Mouse (Mus musculus) CH12.LX (cell line): ENCODE results near the gene Pla2g12a. TPM values are rescaled to one million over a fixed set of nuclear protein-coding genes. Genes with fewer than 3 reads are reported as not detected.

ENCODE experiments used
- DNase-seq: peaks from one replicate; pipeline ENCODE4 v3.0.0-alpha.2; 2013; ENCODE audit errors: extremely low read depth
- H3K27ac ChIP-seq: 2 replicates; pipeline ENCODE4 v1.5.1; 2012; ENCODE audit warnings: low read depth, mild to moderate bottlenecking, control low read depth, moderate library complexity; ENCODE audit not compliant: insufficient read depth
- H3K27me3 ChIP-seq: replicated peaks from 2 replicates; pipeline ENCODE3; 2012; ENCODE audit warnings: inconsistent platforms
- H3K36me3 ChIP-seq, 2 experiments: replicated peaks in 1 of 2; 2 replicates each; pipeline versions ENCODE3 to v1.6.1; 2012; ENCODE audit warnings: inconsistent platforms in 1 of 2, low read length in 1 of 2, mild to moderate bottlenecking in 1 of 2, mixed read lengths in 1 of 2, moderate library complexity in 1 of 2; ENCODE audit not compliant: control insufficient read depth in 1 of 2, insufficient read depth in 1 of 2
- H3K4me1 ChIP-seq, 2 experiments: 2 replicates each; pipeline ENCODE4 v1.6.1; 2012; ENCODE audit warnings: inconsistent platforms in 1 of 2, moderate library complexity in 1 of 2; ENCODE audit not compliant: insufficient read depth in 2 of 2, control insufficient read depth in 1 of 2
- H3K4me2 ChIP-seq: 2 replicates; pipeline ENCODE4 v1.6.1; 2012; ENCODE audit warnings: low read depth, mild to moderate bottlenecking, control low read depth; ENCODE audit not compliant: poor library complexity, insufficient read depth, severe bottlenecking
- H3K4me3 ChIP-seq, 3 experiments: fragments of 150-350 bp in 1 of 3; sonication (generic) in 1 of 3; replicated peaks in 1 of 3; 2 replicates each; pipeline versions ENCODE3 to v1.5.1; 2011 to 2012; ENCODE audit warnings: low read depth in 2 of 3, low read length in 2 of 3, mild to moderate bottlenecking in 2 of 3, moderate library complexity in 2 of 3, control low read depth in 1 of 3, improper control_type of control experiment in 1 of 3, inconsistent platforms in 1 of 3, mixed read lengths in 1 of 3; ENCODE audit not compliant: poor library complexity in 1 of 3
- H3K79me2 ChIP-seq: replicated peaks from 2 replicates; pipeline ENCODE4 v1.6.1; 2012; ENCODE audit warnings: mild to moderate bottlenecking, moderate library complexity; ENCODE audit not compliant: control insufficient read depth, poor library complexity, insufficient read depth, severe bottlenecking; ENCODE audit errors: extremely low read depth
- H3K9ac ChIP-seq: 2 replicates; pipeline ENCODE4 v1.6.1; 2012; ENCODE audit warnings: low read depth, mild to moderate bottlenecking, control low read depth, moderate library complexity; ENCODE audit not compliant: insufficient read depth
- H3K9me3 ChIP-seq: replicated peaks from 2 replicates; pipeline ENCODE3; 2012; ENCODE audit warnings: low read length, inconsistent platforms, mixed read lengths
- BHLHE40 ChIP-seq: IDR thresholded peaks from 2 replicates; pipeline ENCODE4 v1.6.1; 2011; ENCODE audit warnings: mild to moderate bottlenecking, low read depth, low read length, improper control_type of control experiment
- CHD1 ChIP-seq: IDR thresholded peaks from 2 replicates; pipeline ENCODE4 v1.6.1; 2012; ENCODE audit warnings: low read depth, low read length, improper control_type of control experiment, inconsistent platforms
- CTCF ChIP-seq, 2 experiments: IDR thresholded peaks in 1 of 2; conservative IDR thresholded peaks in 1 of 2; 2 replicates each; pipeline ENCODE4 v1.5.1; 2011 to 2012; ENCODE audit warnings: low read depth in 2 of 2, low read length in 2 of 2, improper control_type of control experiment in 1 of 2, inconsistent platforms in 1 of 2, mild to moderate bottlenecking in 1 of 2, moderate library complexity in 1 of 2
- E2F4 ChIP-seq: IDR thresholded peaks from 2 replicates; pipeline ENCODE4 v1.6.1; 2011; ENCODE audit warnings: low read depth, low read length, improper control_type of control experiment; ENCODE audit not compliant: insufficient replicate concordance
- EP300 ChIP-seq: IDR thresholded peaks from 2 replicates; pipeline ENCODE4 v1.6.1; 2011; ENCODE audit warnings: low read length, improper control_type of control experiment
- ETS1 ChIP-seq: conservative IDR thresholded peaks from 2 replicates; pipeline ENCODE4 v1.6.1; 2012; ENCODE audit warnings: low read depth, mild to moderate bottlenecking, inconsistent platforms, low read length, improper control_type of control experiment, moderate library complexity
- GABPA ChIP-seq: IDR thresholded peaks from 2 replicates; pipeline ENCODE4 v1.6.1; 2012; ENCODE audit warnings: low read depth, low read length, improper control_type of control experiment, inconsistent platforms; ENCODE audit not compliant: insufficient replicate concordance
- HCFC1 ChIP-seq: IDR thresholded peaks from 2 replicates; pipeline ENCODE4 v1.6.1; 2012; ENCODE audit warnings: low read depth, mild to moderate bottlenecking, inconsistent platforms, low read length, improper control_type of control experiment
- IRF4 ChIP-seq: IDR thresholded peaks from 2 replicates; pipeline ENCODE4 v1.6.1; 2014; ENCODE audit warnings: low read depth, mild to moderate bottlenecking, inconsistent platforms, low read length, improper control_type of control experiment
- JUN ChIP-seq: IDR thresholded peaks from 2 replicates; pipeline ENCODE4 v1.6.1; 2011; ENCODE audit warnings: low read depth, mild to moderate bottlenecking, low read length, improper control_type of control experiment, moderate library complexity; ENCODE audit not compliant: insufficient read depth
- JUND ChIP-seq: conservative IDR thresholded peaks from 2 replicates; pipeline ENCODE4 v1.6.1; 2011; ENCODE audit warnings: low read depth, low read length, improper control_type of control experiment
- MAX ChIP-seq: IDR thresholded peaks from 2 replicates; pipeline ENCODE4 v1.6.1; 2011; ENCODE audit warnings: low read length, improper control_type of control experiment
- MAZ ChIP-seq: IDR thresholded peaks from 2 replicates; pipeline ENCODE4 v1.6.1; 2012; ENCODE audit warnings: low read depth, mild to moderate bottlenecking, inconsistent platforms, low read length, improper control_type of control experiment, moderate library complexity
- MXI1 ChIP-seq: IDR thresholded peaks from 2 replicates; pipeline ENCODE4 v1.6.1; 2011; ENCODE audit warnings: mild to moderate bottlenecking, low read depth, low read length, improper control_type of control experiment
- MYC ChIP-seq: IDR thresholded peaks from 2 replicates; pipeline ENCODE4 v1.6.1; 2011; ENCODE audit warnings: low read depth, mild to moderate bottlenecking, improper control_type of control experiment, low read length
- NELFE ChIP-seq: IDR thresholded peaks from 2 replicates; pipeline ENCODE4 v1.6.1; 2011; ENCODE audit warnings: low read depth, low read length, improper control_type of control experiment
- NRF1 ChIP-seq: IDR thresholded peaks from 2 replicates; pipeline ENCODE4 v1.6.1; 2014; ENCODE audit warnings: low read depth, mild to moderate bottlenecking, inconsistent platforms, low read length, improper control_type of control experiment, moderate library complexity
- PAX5 ChIP-seq: IDR thresholded peaks from 2 replicates; pipeline ENCODE4 v1.6.1; 2012; ENCODE audit warnings: low read length, inconsistent platforms, mixed read lengths
- POLR2A ChIP-seq: IDR thresholded peaks from 2 replicates; pipeline ENCODE4 v1.6.1; 2011; ENCODE audit warnings: low read depth, mild to moderate bottlenecking, improper control_type of control experiment, low read length
- POLR2AphosphoS2 ChIP-seq: IDR thresholded peaks from 2 replicates; pipeline ENCODE4 v1.6.1; 2011; ENCODE audit warnings: low read depth, low read length, improper control_type of control experiment
- RCOR1 ChIP-seq: conservative IDR thresholded peaks from 2 replicates; pipeline ENCODE4 v1.6.1; 2012; ENCODE audit warnings: low read depth, mild to moderate bottlenecking, inconsistent platforms, low read length, improper control_type of control experiment
- SIN3A ChIP-seq: IDR thresholded peaks from 2 replicates; pipeline ENCODE4 v1.6.1; 2012; ENCODE audit warnings: low read length, improper control_type of control experiment, inconsistent platforms
- SMC3 ChIP-seq: IDR thresholded peaks from 2 replicates; pipeline ENCODE4 v1.6.1; 2011; ENCODE audit warnings: low read depth, low read length, improper control_type of control experiment
- TBP ChIP-seq: conservative IDR thresholded peaks from 2 replicates; pipeline ENCODE4 v1.6.1; 2011; ENCODE audit warnings: low read depth, low read length, improper control_type of control experiment
- TCF12 ChIP-seq: IDR thresholded peaks from 2 replicates; pipeline ENCODE4 v1.6.1; 2014; ENCODE audit warnings: low read depth, mild to moderate bottlenecking, inconsistent platforms, low read length, improper control_type of control experiment
- UBTF ChIP-seq: IDR thresholded peaks from 2 replicates; pipeline ENCODE4 v1.6.1; 2012; ENCODE audit warnings: low read depth, mild to moderate bottlenecking, inconsistent platforms, low read length, improper control_type of control experiment, moderate library complexity
- USF1 ChIP-seq: IDR thresholded peaks from 2 replicates; pipeline ENCODE4 v1.6.1; 2014; ENCODE audit warnings: low read depth, mild to moderate bottlenecking, inconsistent platforms, low read length, improper control_type of control experiment
- USF2 ChIP-seq: conservative IDR thresholded peaks from 2 replicates; pipeline ENCODE4 v1.6.1; 2011; ENCODE audit warnings: low read depth, low read length, improper control_type of control experiment
- ZC3H11A ChIP-seq: IDR thresholded peaks from 2 replicates; pipeline ENCODE4 v1.6.1; 2012; ENCODE audit warnings: low read depth, mild to moderate bottlenecking, inconsistent platforms, low read length, improper control_type of control experiment
- ZMIZ1 ChIP-seq: IDR thresholded peaks from 2 replicates; pipeline ENCODE4 v1.6.1; 2012; ENCODE audit warnings: low read depth, mild to moderate bottlenecking, inconsistent platforms, low read length, improper control_type of control experiment
- ZNF384 ChIP-seq: IDR thresholded peaks from 2 replicates; pipeline ENCODE4 v1.6.1; 2012; ENCODE audit warnings: low read depth, low read length, improper control_type of control experiment, inconsistent platforms
- dilution Hi-C: fragments of 300-500 bp; cut with MboI; formaldehyde crosslinking; loops from 2 replicates; pipeline ENCODE4 v1.14.3; 2020; ENCODE audit warnings: low sequenced_read_pairs; ENCODE audit not compliant: extremely low pct_unique_long_range_greater_than_20kb, extremely low pct_ligation_motif_present
- in situ Hi-C: fragments of 300-500 bp; cut with MboI; formaldehyde crosslinking; loops from 3 replicates; pipeline ENCODE4 v1.14.3; 2019; ENCODE audit warnings: low sequenced_read_pairs, low pct_ligation_motif_present, low pct_unique_long_range_greater_than_20kb, mixed read lengths
- polyA plus RNA-seq: library from polyadenylated mRNA; unstranded; fragments of >175 nt; gene quantifications from 2 replicates; pipeline ENCODE4 v1.2.1, GENCODE M21; 2012; ENCODE audit warnings: low read depth; ENCODE audit not compliant: insufficient read length
- total RNA-seq, 2 experiments: library from RNA; depleted of rRNA; stranded (reverse); fragments of 300-350 nt in 1 of 2; fragments of >200 nt in 1 of 2; gene quantifications; 2 replicates each; pipeline ENCODE4 v1.2.3; 2012 to 2014

Pla2g12a gene
- total and polyA plus RNA-seq, 3 experiments, result 50.2 to 78.3 (median 58.6) TPM

- no peak overlapping the region for H3K27ac ChIP-seq
- no peak overlapping the region for H3K9ac ChIP-seq
- H3K4me3 ChIP-seq, result no peak overlapping the region
- peaks cover 0 to 21% of the 10 kb centered on the region in 2 experiments for H3K36me3 ChIP-seq
- no peaks in the 10 kb centered on the region for H3K79me2 ChIP-seq
- peaks cover 18 to 50% of the 10 kb centered on the region in 2 experiments for H3K4me1 ChIP-seq
- TF ChIP-seq ETS1, result no peak
- no peak for TF ChIP-seq IRF4
- TF ChIP-seq MAZ, result no peak
- no peak for TF ChIP-seq BHLHE40
- TF ChIP-seq SIN3A, result no peak
- no peak for TF ChIP-seq JUN
- TF ChIP-seq HCFC1, result no peak
- TF ChIP-seq MYC, result no peak
- TF ChIP-seq CTCF (conservative IDR thresholded peaks at IDR 0.05 in 1 of 2, IDR thresholded peaks at IDR 0.05 in 1 of 2; ENCODE audit: low read depth in 2 of 2, low read length in 2 of 2), result no peak
- no peak for TF ChIP-seq PAX5
- TF ChIP-seq SMC3, result no peak
- TF ChIP-seq E2F4, result no peak
- no peak for TF ChIP-seq NRF1
- TF ChIP-seq ZMIZ1, result no peak
- TF ChIP-seq EP300, result no peak
- TF ChIP-seq RCOR1, result no peak
- no peak for TF ChIP-seq JUND
- TF ChIP-seq CHD1, result no peak
- TF ChIP-seq USF2, result no peak
- no peak for TF ChIP-seq TBP
- TF ChIP-seq, all 38 proteins: peak for 0
- Histone ChIP-seq H3K27me3 (no peaks in the 10 kb centered on the region), H3K9me3 (no peaks in the 10 kb centered on the region), H3K4me2 (no peak overlapping the region)
- in situ Hi-C loops (loop anchor here (25.0 kb wide), 1 partner anchor 783 kb away; no protein-coding TSS in a partner anchor), dilution Hi-C loops (no loop called here)
- no peak for DNase-seq
Measured at GRCm38 (mm10) chr3:129903866-129904265, 25.5 kb downstream of the Pla2g12a start.

GRCm38 (mm10) chr3:129904381-129905132, 26.2 kb downstream of the Pla2g12a start:
- in situ Hi-C loops (loop anchor here (25.0 kb wide), 1 partner anchor 783 kb away; no protein-coding TSS in a partner anchor), dilution Hi-C loops (no loop called here)
- peak overlapping the region in 1 of 3 experiments; percentile 19 for H3K4me3 ChIP-seq
- no peak overlapping the region for H3K27ac ChIP-seq
- no peaks in the 10 kb centered on the region for H3K9me3 ChIP-seq
- peak; percentile 84 for DNase-seq
- no peak overlapping the region for H3K4me2 ChIP-seq
- H3K79me2 ChIP-seq, result no peaks in the 10 kb centered on the region
- no peaks in the 10 kb centered on the region for H3K27me3 ChIP-seq
- peaks cover 3 to 25% of the 10 kb centered on the region in 2 experiments for H3K36me3 ChIP-seq
- no peak overlapping the region for H3K9ac ChIP-seq
- H3K4me1 ChIP-seq, result peaks cover 18 to 50% of the 10 kb centered on the region in 2 experiments
- TF ChIP-seq POLR2A (no peak), GABPA (no peak), CHD1 (no peak), ZNF384 (no peak), IRF4 (peak; percentile 88), USF2 (no peak), SIN3A (peak; percentile 46; the same call in 1 of the 2 replicates), ETS1 (peak; percentile 78), TBP (no peak), E2F4 (no peak), MAX (peak; percentile 81), USF1 (no peak), MXI1 (no peak; the same call in 1 of the 2 replicates), CTCF (conservative IDR thresholded peaks at IDR 0.05 in 1 of 2, IDR thresholded peaks at IDR 0.05 in 1 of 2; ENCODE audit: low read depth in 2 of 2, low read length in 2 of 2) (peak in 1 of 2 experiments; percentile 37; a peak in 2 of 4 replicates), SMC3 (no peak; the same call in 1 of the 2 replicates), TCF12 (0 out of 2 replicates have a peak, but pooled peaks have one; percentile 15), NRF1 (no peak), ZC3H11A (no peak), POLR2AphosphoS2 (no peak), NELFE (no peak), UBTF (no peak), JUN (peak; percentile 41; the same call in 1 of the 2 replicates)
